Mouse (Mus musculus) gastrocnemius, postnatal 36 days (tissue): Measurements from ENCODE around the gene Ppp1r13b. TPM values are rescaled to one million over a fixed set of nuclear protein-coding genes. Genes with fewer than 3 reads are reported as not detected.
"Not testable (repeated sequence)": the region's sequence is repeated elsewhere in the genome, so short reads cannot be mapped to it uniquely, and the experiment has no call there.

Experiments used
- DNase-seq, 2 experiments: peaks; one replicate each; pipeline ENCODE4 v3.0.0; 2022
- intact Hi-C: fragments of 180-260 bp; cut with DNase I; formaldehyde crosslinking; loops from one replicate; pipeline ENCODE4 v1.15.1; 2025
- long read RNA-seq, 2 experiments: library from polyadenylated mRNA; stranded (forward); transcript quantifications; one replicate each; pipeline ENCODE4 v2.0.0; 2021
- total RNA-seq, 2 experiments: library from RNA; stranded (reverse); gene quantifications; 2 replicates each; pipeline ENCODE4 v1.2.3; 2021

Ppp1r13b gene
- total RNA-seq, result 1 to 10 TPM; 7.2 to 7.5 TPM
- long read RNA-seq, experiment 1, partial matches to known transcripts, result 0 of 33 reads
- long read RNA-seq, experiment 1, other reads (novel, unspliced or antisense), result 33 of 33 reads
- long read RNA-seq, experiment 2, full-length matches to known transcripts, result 3 of 36 reads
- long read RNA-seq, experiment 2, partial matches to known transcripts, result 1 of 36 reads
- long read RNA-seq, experiment 2, other reads (novel, unspliced or antisense), result 32 of 36 reads

GRCm38 (mm10) chr12:111907970-111908681, at the start of gene Ppp1r13b:
TSS of gene Ppp1r13b (minus strand) at chr12:111908110.
- DNase-seq, result peak; percentile 77 to 87
- intact Hi-C loops, result no loop called here

GRCm38 (mm10) chr12:111956173-111956572, 48.3 kb upstream of the Ppp1r13b start:
- DNase-seq, result no peak
- intact Hi-C loops, result loop anchor here (2.0 to 5.0 kb wide), 2 partner anchors 77 to 219 kb away; no protein-coding TSS in a partner anchor

- DNase-seq, result no peak
- intact Hi-C loops, result no loop called here
Measured at GRCm38 (mm10) chr12:111951701-111952100, 43.8 kb upstream of the Ppp1r13b start.

- no peak for DNase-seq
- intact Hi-C loops, result no loop called here
Measured at GRCm38 (mm10) chr12:111950486-111950885, 42.6 kb upstream of the Ppp1r13b start.

GRCm38 (mm10) chr12:111946716-111947115, 38.8 kb upstream of the Ppp1r13b start:
- peak in 1 of 2 experiments; percentile 29 for DNase-seq
- intact Hi-C loops, result loop anchor here (2.0 kb wide), 1 partner anchor 70 kb away; no protein-coding TSS in a partner anchor

GRCm38 (mm10) chr12:111945765-111946655, 38.1 kb upstream of the Ppp1r13b start:
- DNase-seq, result not testable (repeated sequence)
- intact Hi-C loops, result loop anchor here (2.0 kb wide), 1 partner anchor 69 kb away; no protein-coding TSS in a partner anchor

- peak in 1 of 2 experiments; percentile 25 for DNase-seq
- intact Hi-C loops, result no loop called here
Measured at GRCm38 (mm10) chr12:111945115-111945514, 37.2 kb upstream of the Ppp1r13b start.

- intact Hi-C loops, DNase-seq: not testable (repeated sequence)
Measured at GRCm38 (mm10) chr12:111944065-111944987, 36.4 kb upstream of the Ppp1r13b start.

- no peak for DNase-seq
- intact Hi-C loops, result loop anchor here (2.0 kb wide), 1 partner anchor 29 kb away; no protein-coding TSS in a partner anchor
Measured at GRCm38 (mm10) chr12:111943421-111944064, 35.6 kb upstream of the Ppp1r13b start.

- DNase-seq, result no peak
- intact Hi-C loops, result no loop called here
Measured at GRCm38 (mm10) chr12:111938623-111939177, 30.8 kb upstream of the Ppp1r13b start.

- intact Hi-C loops, result no loop called here
- DNase-seq, result peak in 1 of 2 experiments; percentile 19
Measured at GRCm38 (mm10) chr12:111936706-111937550, 29.0 kb upstream of the Ppp1r13b start.

GRCm38 (mm10) chr12:111933971-111934370, 26.1 kb upstream of the Ppp1r13b start:
- no peak for DNase-seq
- intact Hi-C loops, result no loop called here

- DNase-seq, result peak in 1 of 2 experiments; percentile 23
- intact Hi-C loops, result no loop called here
Measured at GRCm38 (mm10) chr12:111933032-111933704, 25.3 kb upstream of the Ppp1r13b start.

- intact Hi-C loops, result no loop called here
- no peak for DNase-seq
Measured at GRCm38 (mm10) chr12:111932513-111932912, 24.6 kb upstream of the Ppp1r13b start.

GRCm38 (mm10) chr12:111931411-111932025, 23.6 kb upstream of the Ppp1r13b start:
- no peak for DNase-seq
- intact Hi-C loops, result no loop called here

GRCm38 (mm10) chr12:111928411-111928966, 20.6 kb upstream of the Ppp1r13b start:
- intact Hi-C loops, result no loop called here
- DNase-seq, result no peak
